Mouse (Mus musculus) left cerebral cortex, postnatal 4 days (tissue): ENCODE measurements around the gene Pole. TPM values are rescaled to one million over a fixed set of nuclear protein-coding genes. Genes with fewer than 3 reads are reported as not detected.

Experiments used
- total RNA-seq, 2 experiments: library from RNA; stranded (reverse); gene quantifications; 2 replicates each; pipeline ENCODE4 v1.2.3; 2021

Pole gene
- total RNA-seq, 2 experiments from 2014 or later, result 8.0 to 9.1 TPM

Other genes starting within 250 kb of the Pole start
- gene Gm17655, start 213.8 kb upstream of the Pole start, total RNA-seq, result 1 to 10 TPM; 7.0 to 9.2 TPM
- gene Gm35315, start 191.9 kb upstream of the Pole start, total RNA-seq, result under 1 TPM; 0.54 to 0.98 TPM
- 1 to 10 TPM; 2.6 to 3.6 TPM for gene Plcxd1, start 186.3 kb upstream of the Pole start, total RNA-seq
- 10 to 100 TPM; 92.2 to 94.7 TPM for gene Gtpbp6, start 178.1 kb upstream of the Pole start, total RNA-seq
- gene Zfp605, start 176.2 kb upstream of the Pole start, total RNA-seq, result 10 to 100 TPM; 20.5 to 21.7 TPM
- gene Chfr, start 150.5 kb upstream of the Pole start, total RNA-seq, result 10 to 100 TPM; 86.1 to 92.9 TPM
- gene Golga3, start 109.6 kb upstream of the Pole start, total RNA-seq, result 10 to 100 TPM; 50.4 to 52.3 TPM
- gene Ankle2, start 55.3 kb upstream of the Pole start, total RNA-seq, result 10 to 100 TPM; 34.2 to 38.6 TPM
- gene Pgam5, start 16.4 kb upstream of the Pole start, total RNA-seq, result 10 to 100 TPM; 66.5 to 66.9 TPM
- 1 to 10 TPM; 5.9 to 7.0 TPM for gene Pxmp2, start 120 bp upstream of the Pole start, total RNA-seq
- 10 to 100 TPM; 12.5 to 15.0 TPM for gene P2rx2, start 56.9 kb downstream of the Pole start, total RNA-seq
- not detected for gene Lrcol1, start 58.4 kb downstream of the Pole start, total RNA-seq
- gene Fbrsl1, start 162.2 kb downstream of the Pole start, total RNA-seq, result 10 to 100 TPM; 68.1 to 72.9 TPM